Mouse (Mus musculus) gastrocnemius, postnatal 25 days (tissue): ENCODE measurements around the gene Gm10277. TPM values are rescaled to one million over a fixed set of nuclear protein-coding genes. Genes with fewer than 3 reads are reported as not detected.
A peak's percentile ranks its signal among the peaks of the same experiment; 100 is the strongest.

Experiments
- DNase-seq: peaks from one replicate; pipeline ENCODE4 v3.0.0; 2022
- total RNA-seq, 2 experiments: library from RNA; stranded (reverse); gene quantifications; 1 replicate in 1 of 2; 2 replicates in 1 of 2; pipeline ENCODE4 v1.2.3; 2021

The Gm10277 gene
- total RNA-seq, 2 experiments from 2014 or later: not detected

GRCm38 (mm10) chr11:77800491-77800868, 12.9 kb upstream of the Gm10277 start:
- no peak for DNase-seq

- no peak for DNase-seq
Observed at GRCm38 (mm10) chr11:77795216-77795615, 7.7 kb upstream of the Gm10277 start.

- DNase-seq: peak; percentile 92
Observed at GRCm38 (mm10) chr11:77793238-77793930, 5.8 kb upstream of the Gm10277 start.

- DNase-seq: no peak
Observed at GRCm38 (mm10) chr11:77792566-77792909, 5.0 kb upstream of the Gm10277 start.

GRCm38 (mm10) chr11:77791752-77792565, 4.4 kb upstream of the Gm10277 start:
- DNase-seq: peak; percentile 57

GRCm38 (mm10) chr11:77791241-77791727, 3.7 kb upstream of the Gm10277 start:
- no peak for DNase-seq

GRCm38 (mm10) chr11:77790286-77790685, 2.7 kb upstream of the Gm10277 start:
- no peak for DNase-seq

- DNase-seq: no peak
Observed at GRCm38 (mm10) chr11:77789512-77789911, 2.0 kb upstream of the Gm10277 start.

GRCm38 (mm10) chr11:77785768-77786561, 1.6 kb downstream of the Gm10277 start:
- no peak for DNase-seq

GRCm38 (mm10) chr11:77785396-77785767, 2.2 kb downstream of the Gm10277 start:
- DNase-seq: no peak

- no peak for DNase-seq
Observed at GRCm38 (mm10) chr11:77784894-77785293, 2.7 kb downstream of the Gm10277 start.

GRCm38 (mm10) chr11:77783747-77784646, 3.5 kb downstream of the Gm10277 start:
- no peak for DNase-seq

GRCm38 (mm10) chr11:77783211-77783746, 4.3 kb downstream of the Gm10277 start:
- DNase-seq: no peak

GRCm38 (mm10) chr11:77782104-77782815, 5.3 kb downstream of the Gm10277 start:
- DNase-seq: no peak

GRCm38 (mm10) chr11:77781088-77781487, 6.5 kb downstream of the Gm10277 start:
- DNase-seq: no peak

- no peak for DNase-seq
Observed at GRCm38 (mm10) chr11:77779240-77779639, 8.3 kb downstream of the Gm10277 start.

GRCm38 (mm10) chr11:77777937-77778336, 9.6 kb downstream of the Gm10277 start:
- no peak for DNase-seq

GRCm38 (mm10) chr11:77777436-77777835, 10.1 kb downstream of the Gm10277 start:
- no peak for DNase-seq

- no peak for DNase-seq
Observed at GRCm38 (mm10) chr11:77775701-77776400, 11.7 kb downstream of the Gm10277 start.
